Mouse (Mus musculus): ENCODE results near the gene Cox19.

Cox19 gene

DNA sequence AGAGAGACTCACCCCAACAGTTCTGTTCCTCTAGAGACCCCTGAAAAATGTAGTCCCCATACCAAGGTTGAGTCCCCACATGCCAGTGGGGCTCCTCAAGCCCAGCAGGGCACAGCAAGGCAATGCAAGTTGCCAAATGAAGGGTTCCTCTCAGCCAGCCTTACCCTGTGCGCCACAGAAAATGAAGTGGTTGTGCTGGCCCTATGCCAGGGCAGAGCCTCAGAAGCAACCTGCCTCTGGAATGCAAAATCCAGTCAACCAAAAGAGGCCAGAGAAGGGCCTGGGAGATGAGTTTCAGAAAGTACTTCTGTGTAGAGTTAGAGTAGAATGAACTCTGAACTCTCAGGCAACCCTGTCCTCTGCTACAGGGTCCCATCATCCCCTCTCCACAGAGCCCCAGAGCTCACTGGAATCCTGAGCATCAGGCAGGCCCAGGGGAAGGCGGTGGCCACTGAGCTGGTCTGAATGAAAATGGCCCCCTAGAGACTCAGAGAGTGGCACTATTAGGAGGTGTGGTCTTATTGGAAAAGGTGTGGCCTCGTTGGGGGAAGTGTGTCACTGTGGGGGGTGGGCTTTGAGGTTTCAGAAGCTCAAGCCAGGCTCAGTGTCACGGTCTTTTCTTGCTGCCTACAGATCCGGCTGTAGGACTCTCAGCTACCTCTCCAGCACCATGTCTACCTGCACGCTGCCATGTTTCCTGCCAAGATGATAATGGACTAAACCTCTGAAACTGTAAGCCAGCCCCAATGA, 59.2 kb downstream of the Cox19 start:
- DNase-seq = no peak

DNA sequence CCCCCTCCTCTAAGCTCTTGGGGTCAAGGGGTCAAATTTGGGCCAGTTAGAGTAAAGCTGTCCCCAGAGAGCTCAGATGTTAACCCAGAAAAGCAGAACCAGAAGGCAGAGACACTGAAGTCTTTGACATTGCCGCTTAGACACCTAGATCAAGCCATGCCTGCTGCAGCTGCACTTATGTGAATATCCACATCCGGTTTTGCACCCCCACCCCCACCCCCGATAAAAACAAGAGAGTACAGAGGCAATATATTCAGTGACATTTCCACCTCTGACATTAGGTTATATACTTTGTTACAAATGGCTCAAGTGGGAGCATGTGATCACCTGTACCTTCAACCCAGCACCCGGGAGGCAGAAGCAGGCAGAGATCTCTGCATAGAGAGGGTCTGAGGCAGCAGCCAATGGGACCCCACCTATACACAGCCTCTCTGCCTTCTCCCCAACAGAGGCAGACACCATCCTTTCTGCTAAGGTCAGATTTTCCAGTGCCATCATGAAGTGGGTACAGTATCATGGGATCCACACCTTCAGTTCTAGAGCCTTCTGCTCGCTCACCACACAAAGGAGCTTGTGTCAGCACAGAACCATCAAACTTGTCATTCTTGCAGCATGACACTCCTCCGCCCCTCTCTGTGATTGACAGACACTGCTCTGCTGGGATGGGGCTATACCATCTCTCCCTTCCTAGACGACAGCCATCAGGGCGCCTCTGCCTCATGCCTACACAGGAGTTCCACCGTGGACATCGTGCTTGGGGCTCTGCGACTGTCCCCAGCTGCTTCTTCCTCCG, 60.6 kb downstream of the Cox19 start:
- no peak for DNase-seq

DNA sequence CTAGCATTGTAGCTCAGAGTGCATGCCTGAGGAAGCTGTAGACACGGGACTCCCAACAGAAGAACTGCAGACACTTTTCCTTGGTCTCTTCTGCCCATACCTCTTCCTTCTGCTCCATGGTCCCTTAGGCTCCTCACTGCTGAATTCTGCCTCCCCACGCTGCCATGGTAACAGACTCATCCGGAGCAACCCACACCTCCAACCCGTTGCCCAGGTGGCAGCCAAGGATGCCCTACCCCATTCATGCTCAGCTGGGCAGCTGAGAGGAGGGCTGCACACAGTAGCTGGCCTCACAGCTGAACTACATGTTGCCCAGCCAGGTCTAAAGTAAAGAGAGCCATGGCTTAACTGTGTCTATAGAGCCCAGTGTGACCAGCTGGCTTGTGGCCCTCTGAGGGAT, 62.6 kb downstream of the Cox19 start:
- no peak for DNase-seq

- no peak for DNase-seq
Measured at GRCm38 (mm10) chr5:139287787-139288186, 63.4 kb downstream of the Cox19 start.

DNA sequence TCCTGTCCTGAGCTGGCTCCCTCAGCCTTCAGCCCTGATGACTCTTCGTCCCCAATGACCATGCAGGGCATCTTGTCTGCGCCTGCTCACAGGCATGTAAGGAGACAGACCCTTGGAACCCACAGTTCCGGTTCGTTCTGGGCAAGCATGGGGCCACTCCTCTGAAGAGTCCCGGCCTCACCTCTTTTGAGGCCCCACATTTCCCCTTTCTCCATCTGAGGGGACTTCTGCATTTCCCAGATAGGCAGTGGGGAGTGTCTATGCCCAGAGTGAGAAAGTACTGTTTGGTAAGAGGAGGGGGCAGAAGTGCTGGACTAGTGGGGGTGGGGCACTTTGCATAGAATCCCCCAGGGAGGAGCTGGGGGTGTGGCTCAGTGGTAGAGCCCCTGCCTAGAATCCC, 64.1 kb downstream of the Cox19 start:
- peak; percentile 95 for DNase-seq

Measured in heart, adult 11 months (tissue).